8 mouse cellular contexts compared by ENCODE assay signal in the genomic region with DNA sequence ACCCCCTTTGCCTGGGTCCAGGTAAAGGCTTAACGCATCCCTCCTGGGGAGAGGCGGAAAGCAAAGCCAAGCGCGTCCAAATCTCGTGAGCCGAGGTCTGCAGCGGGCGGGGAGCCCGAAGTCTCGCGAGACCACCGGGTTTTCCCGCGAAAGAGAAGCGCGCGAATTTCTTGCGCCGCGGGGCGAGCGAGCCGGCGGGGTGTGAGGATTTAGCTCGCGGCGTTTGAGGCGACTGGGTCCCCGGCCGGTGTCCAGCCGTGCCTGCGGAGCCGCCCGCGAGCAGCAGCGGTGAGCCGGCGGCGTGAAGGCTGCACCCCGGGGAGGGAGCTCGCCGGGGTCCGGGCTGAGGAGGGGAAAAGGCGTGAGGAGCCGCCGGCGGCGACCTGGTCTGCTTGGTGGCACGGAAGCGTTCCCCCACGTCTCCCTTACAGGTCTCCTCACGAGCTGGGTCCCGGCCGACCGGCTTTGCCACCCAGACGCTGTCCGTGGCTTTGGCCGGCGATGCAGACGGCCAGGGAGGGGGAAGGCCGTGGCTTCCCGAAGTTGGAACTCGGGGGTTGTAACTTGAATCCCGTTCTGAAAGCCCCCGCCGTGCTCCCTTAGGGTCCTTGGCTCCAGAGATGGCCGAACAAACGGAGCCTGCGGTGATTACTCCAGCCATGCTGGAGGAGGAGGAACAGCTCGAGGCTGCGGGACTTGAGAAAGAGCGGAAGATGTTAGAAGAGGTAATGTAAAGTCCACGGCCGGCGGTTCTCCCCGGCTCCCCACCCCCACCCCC. TPM values are rescaled to one million over a fixed set of nuclear protein-coding genes. Genes with fewer than 3 reads are reported as not detected.
A peak's percentile ranks its signal among the peaks of the same experiment; 100 is the strongest.
DNase-seq lines count a peak whose midpoint lies in the region; ATAC-seq and TF ChIP-seq lines count a peak whose summit lies in the region.

Gene Hells (plus strand): TSS at position 128 of the 778 bp plus-strand sequence.

- 0 out of 2 replicates have a peak, but pooled peaks have one; percentile 9 for TF ChIP-seq POLR2A in brain, embryonic 14.5 days (IDR thresholded peaks at IDR 0.05; ENCODE audit: borderline replicate concordance, extremely low read depth, insufficient read depth, insufficient read length, poor library complexity, severe bottlenecking)
- TF ChIP-seq POLR2A in liver, adult 2 months (IDR thresholded peaks at IDR 0.05; ENCODE audit: extremely low read depth, insufficient read depth, low read length) = no peak

- peak within 1 kb of the TSS; percentile 86 for H3K9ac ChIP-seq in heart, embryonic 12.5 days
- peak within 1 kb of the TSS; percentile 79 for H3K9ac ChIP-seq in kidney, embryonic 16.5 days (replicated peaks; ENCODE audit: low read length)
- peak within 1 kb of the TSS; percentile 59 for H3K9ac ChIP-seq in liver, adult 2 months (ENCODE audit: low read depth, low read length)

- peak within 1 kb of the TSS; percentile 77 for H3K4me2 ChIP-seq in heart, embryonic 12.5 days
- peak within 1 kb of the TSS; percentile 71 for H3K4me2 ChIP-seq in kidney, embryonic 16.5 days (replicated peaks; ENCODE audit: low read depth, low read length)

- peak; percentile 91 for DNase-seq in CD4-positive helper T cell, adult 2 months (ENCODE audit: low read depth, low spot score)
- peak; percentile 94 for DNase-seq in brain, embryonic 14.5 days (ENCODE audit: low read depth)
- peak; percentile 52 for DNase-seq in liver, adult 2 months (ENCODE audit: extremely low read depth, low read depth, low spot score)
- DNase-seq in spleen, postnatal 36 days (ENCODE audit: low spot score in 2 of 2) = peak; percentile 82 to 86

- under 1% methylated on average over 66 of the region's 76 CpGs for WGBS in heart, embryonic 12.5 days
- WGBS in kidney, embryonic 16.5 days = under 1% methylated on average over 67 of the region's 76 CpGs
- under 1% methylated on average over 76 of the region's 76 CpGs for WGBS in liver, adult 2 months

- H3K27me3 ChIP-seq in heart, embryonic 12.5 days (replicated peaks) = no peaks in the 10 kb centered on the region
- no peaks in the 10 kb centered on the region for H3K27me3 ChIP-seq in kidney, embryonic 16.5 days (ENCODE audit: insufficient read depth, low read length)
- H3K27me3 ChIP-seq in liver, adult 2 months (ENCODE audit: control insufficient read depth, insufficient read depth, low read length) = no peaks in the 10 kb centered on the region

- peak within 1 kb of the TSS; percentile 41 for H3K27ac ChIP-seq in heart, embryonic 12.5 days (ENCODE audit: poor library complexity, severe bottlenecking)
- peak within 1 kb of the TSS; percentile 67 for H3K27ac ChIP-seq in kidney, embryonic 16.5 days (ENCODE audit: low read length)
- H3K27ac ChIP-seq in liver, adult 2 months (replicated peaks; ENCODE audit: insufficient read depth, low read depth, low read length) = no peak within 1 kb of the TSS

- peaks cover 7% of the 10 kb centered on the region for H3K4me1 ChIP-seq in heart, embryonic 12.5 days (replicated peaks)
- peaks cover 8% of the 10 kb centered on the region for H3K4me1 ChIP-seq in kidney, embryonic 16.5 days (ENCODE audit: insufficient read depth, low read length)
- no peaks in the 10 kb centered on the region; the same call in 1 of the 2 replicates for H3K4me1 ChIP-seq in liver, adult 2 months (ENCODE audit: control insufficient read depth, insufficient read depth, low read length)

- peak within 1 kb of the TSS; percentile 71 for H3K4me3 ChIP-seq in heart, embryonic 12.5 days
- peak within 1 kb of the TSS; percentile 60 for H3K4me3 ChIP-seq in kidney, embryonic 16.5 days (ENCODE audit: low read length)
- H3K4me3 ChIP-seq in liver, adult 2 months (ENCODE audit: insufficient read depth, low read depth, low read length) = peak within 1 kb of the TSS; percentile 76

- ATAC-seq in erythroblast, adult 5-6 weeks (replicated peaks; ENCODE audit: low FRiP score, poor library complexity, severe bottlenecking) = peak; percentile 91
- ATAC-seq in heart, embryonic 12.5 days (ENCODE audit: insufficient number of reproducible peaks, low FRiP score) = peak; percentile 83
- ATAC-seq in kidney, embryonic 16.5 days (ENCODE audit: low FRiP score, low TSS enrichment) = peak; percentile 95
- peak; percentile 85 for ATAC-seq in monocyte, adult 5-6 weeks (replicated peaks; ENCODE audit: insufficient number of reproducible peaks, low FRiP score, low TSS enrichment, poor library complexity, severe bottlenecking)

- no peaks in the 10 kb centered on the region for H3K79me2 ChIP-seq in liver, adult 2 months (ENCODE audit: control insufficient read depth, insufficient read depth, low read length)

- peaks cover 13% of the 10 kb centered on the region for H3K36me3 ChIP-seq in heart, embryonic 12.5 days
- peaks cover 10% of the 10 kb centered on the region; the same call in 1 of the 2 replicates for H3K36me3 ChIP-seq in kidney, embryonic 16.5 days (ENCODE audit: insufficient read depth, low read length)
- H3K36me3 ChIP-seq in liver, adult 2 months (ENCODE audit: control insufficient read depth, insufficient read depth, low read length) = no peaks in the 10 kb centered on the region

- no peaks in the 10 kb centered on the region for H3K9me3 ChIP-seq in heart, embryonic 12.5 days (replicated peaks)
- no peaks in the 10 kb centered on the region for H3K9me3 ChIP-seq in kidney, embryonic 16.5 days (ENCODE audit: low read length)

- TF ChIP-seq CTCF in brain, embryonic 14.5 days (IDR thresholded peaks at IDR 0.05; ENCODE audit: borderline replicate concordance, extremely low read depth, insufficient read depth, insufficient read length) = no peak
- no peak for TF ChIP-seq CTCF in liver, adult 2 months (IDR thresholded peaks at IDR 0.05; ENCODE audit: low read depth, low read length)

RNA-seq across cellular contexts. Expression of gene Hells, which starts in this region (rescaled TPM):
- polyA plus RNA-seq in brain, embryonic 14.5 days (2012; rRNA removed) = 11.2 and 18.0 TPM in 2 replicates
- total RNA-seq in erythroblast, adult 5-6 weeks (2015; ENCODE audit: low replicate concordance) = 11.0 and 23.0 TPM in 2 replicates
- total RNA-seq in erythroblast, adult 5-6 weeks (2017; ENCODE audit: low replicate concordance) = 13.5 and 15.9 TPM in 2 replicates
- polyA plus RNA-seq in heart, embryonic 12.5 days (2016; fragmentation: Nextera tagmentation; extraction: Ambion mirVana) = 35.8 and 37.0 TPM in 2 replicates
- polyA plus RNA-seq in kidney, embryonic 16.5 days (2015; fragmentation: Nextera tagmentation; extraction: Ambion mirVana) = 46.2 and 46.5 TPM in 2 replicates
- total RNA-seq in liver, adult 2 months (2014; rRNA removed) = 0.92 and 1.5 TPM in 2 replicates
- polyA plus RNA-seq in liver, adult 2 months (2012; rRNA removed) = 0.11 and 0.20 TPM in 2 replicates
- 4.6 to 15.3 TPM (median 12.0 TPM) in 3 replicates for total RNA-seq in monocyte, adult 5-6 weeks (2017)

Comparison
In these comparisons a context has a peak if more than half of its experiments do, and no peak if none do; other contexts are left out.
1. RNA of gene Hells (polyA plus RNA-seq): 46.2 to 46.5 TPM in kidney, embryonic 16.5 days, 35.8 to 37.0 TPM in heart, embryonic 12.5 days and 11.2 to 18.0 TPM in brain, embryonic 14.5 days; 0.11 to 0.20 TPM in liver, adult 2 months; every median in the first group is over 10 times any median in the second.
2. Peak in every context shown above with its lines, with median percentiles within 50 percentile points of each other: DNase-seq, ATAC-seq, H3K4me3 ChIP-seq and H3K9ac ChIP-seq.